Mouse (Mus musculus): ENCODE measurements around the gene Tmcc1. TPM values are rescaled to one million over a fixed set of nuclear protein-coding genes. Genes with fewer than 3 reads are reported as not detected.
"Not testable (repeated sequence)": the region's sequence is repeated elsewhere in the genome, so short reads cannot be mapped to it uniquely, and the experiment has no call there.

Tmcc1 gene
- 34.4 and 35.0 TPM in 2 replicates for polyA plus RNA-seq (2015; fragmentation: Nextera tagmentation; extraction: Ambion mirVana)

DNA sequence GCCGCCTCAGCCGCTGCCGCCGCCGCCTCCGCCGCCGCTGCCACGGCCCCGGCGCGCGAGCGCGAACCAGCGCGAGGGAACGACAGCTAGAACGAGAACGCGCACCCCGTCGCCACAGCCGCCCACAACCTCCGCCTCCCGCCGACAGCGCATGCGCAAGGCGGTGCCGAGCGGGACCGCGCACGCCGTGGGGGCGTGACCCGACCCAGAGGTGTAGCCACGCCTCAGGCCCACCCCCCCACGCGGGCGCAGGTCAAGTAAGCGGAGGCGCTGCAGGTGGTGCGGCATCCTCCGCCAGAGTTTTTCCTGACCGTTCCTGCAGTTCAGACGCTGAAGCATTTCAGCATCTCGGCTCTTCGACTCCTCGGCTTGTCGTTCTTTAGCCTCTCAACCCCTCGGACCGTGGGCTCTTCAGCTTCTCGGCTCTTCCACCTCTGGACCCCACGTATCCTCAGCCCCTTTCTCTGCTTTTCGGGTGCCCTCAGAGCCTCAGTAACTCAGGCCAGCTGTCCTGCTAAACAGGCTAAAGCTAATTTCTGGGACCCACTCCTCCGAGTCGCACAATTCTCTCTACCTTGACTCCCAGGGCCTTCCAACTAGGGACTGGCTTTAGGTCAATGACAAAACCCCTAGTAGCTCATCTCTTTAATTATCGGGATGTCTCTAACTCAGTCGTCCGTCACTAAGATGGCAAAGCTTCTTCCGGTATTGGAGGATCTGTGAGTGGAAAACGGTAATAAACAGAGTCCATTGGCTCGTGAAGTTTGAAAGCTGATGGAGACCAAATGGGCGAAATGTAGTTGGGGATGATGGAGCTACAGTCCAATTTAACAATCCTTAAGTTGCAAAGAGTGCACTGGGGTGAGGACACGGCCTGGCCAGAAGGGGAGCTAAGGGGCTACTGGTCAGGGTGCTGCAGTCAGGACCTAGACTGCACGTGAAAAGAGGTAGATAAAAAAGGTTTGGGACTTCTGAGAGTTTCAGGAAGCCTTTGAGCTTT lies at the start of gene Tmcc1:
Gene Tmcc1, minus strand, starts transcription at position 93 of the 1,000 bp plus-strand sequence.
- under 1% methylated on average over 53 of the region's 68 CpGs for WGBS
- Histone ChIP-seq H3K36me3 (no peaks in the 10 kb centered on the region), H3K9me3 (no peaks in the 10 kb centered on the region), H3K4me1 (replicated peaks) (peaks cover 34% of the 10 kb centered on the region), H3K4me3 (peak within 1 kb of the TSS; percentile 93), H3K9ac (peak within 1 kb of the TSS; percentile 96), H3K27me3 (0 out of 2 replicates have a peak, but pooled peaks cover 5% of the 10 kb centered on the region), H3K4me2 (peak within 1 kb of the TSS; percentile 80), H3K27ac (peak within 1 kb of the TSS; percentile 91)
- peak; percentile 89 for ATAC-seq (ENCODE audit: low FRiP score)

DNA sequence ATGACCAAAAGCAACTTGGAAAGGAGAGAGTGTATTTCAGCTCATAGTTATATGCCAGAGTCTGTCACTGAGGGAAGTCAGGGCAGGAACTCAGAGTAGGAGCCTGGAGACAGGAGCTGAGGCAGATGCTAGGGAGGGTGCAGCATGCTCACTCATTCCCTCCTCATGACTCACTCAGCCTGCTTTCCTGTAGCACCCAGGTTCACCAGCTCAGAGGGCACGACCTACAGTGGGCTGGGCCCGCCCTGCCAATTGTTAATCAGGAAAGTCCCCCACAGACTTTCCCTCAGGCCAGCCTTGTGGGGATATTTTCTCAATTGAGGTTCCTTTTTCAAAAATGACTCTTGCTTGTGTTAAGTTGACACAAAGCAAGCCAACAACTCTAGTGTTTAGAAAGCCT lies 47.1 kb upstream of the Tmcc1 start:
- Histone ChIP-seq H3K27ac (no peak overlapping the region), H3K4me3 (no peak overlapping the region), H3K4me2 (no peak overlapping the region), H3K9me3 (no peaks in the 10 kb centered on the region), H3K4me1 (replicated peaks) (no peaks in the 10 kb centered on the region), H3K36me3 (peaks cover 76% of the 10 kb centered on the region), H3K27me3 (no peaks in the 10 kb centered on the region), H3K9ac (no peak overlapping the region)
- 78% methylated on average over 2 of the region's 2 CpGs for WGBS
- no peak for ATAC-seq (ENCODE audit: low FRiP score)

DNA sequence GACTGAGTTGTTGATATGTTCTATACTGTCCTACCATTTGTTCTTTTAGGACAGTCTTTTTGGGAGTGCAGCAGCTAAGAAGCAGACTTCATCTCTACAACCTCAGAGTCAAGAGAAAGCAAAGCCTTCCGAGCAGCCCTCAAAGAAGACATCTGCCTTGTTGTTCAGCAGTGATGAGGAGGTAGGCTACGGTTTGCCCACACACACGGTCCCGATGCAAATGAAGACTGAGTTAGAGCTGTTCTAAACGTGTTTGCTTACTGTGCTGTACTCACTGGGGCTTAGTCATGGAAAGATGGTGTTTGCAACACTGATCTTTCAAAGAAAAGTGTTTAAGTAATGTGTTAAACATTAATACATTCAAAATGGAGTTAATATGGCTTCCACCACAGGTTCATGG lies 44.8 kb upstream of the Tmcc1 start:
- Histone ChIP-seq H3K4me1 (replicated peaks) (no peaks in the 10 kb centered on the region), H3K27ac (no peak overlapping the region), H3K36me3 (peaks cover 82% of the 10 kb centered on the region), H3K9me3 (no peaks in the 10 kb centered on the region), H3K9ac (no peak overlapping the region), H3K4me3 (no peak overlapping the region), H3K27me3 (no peaks in the 10 kb centered on the region), H3K4me2 (no peak overlapping the region)
- ATAC-seq (ENCODE audit: low FRiP score): no peak
- 91% methylated on average over 5 of the region's 5 CpGs for WGBS

DNA sequence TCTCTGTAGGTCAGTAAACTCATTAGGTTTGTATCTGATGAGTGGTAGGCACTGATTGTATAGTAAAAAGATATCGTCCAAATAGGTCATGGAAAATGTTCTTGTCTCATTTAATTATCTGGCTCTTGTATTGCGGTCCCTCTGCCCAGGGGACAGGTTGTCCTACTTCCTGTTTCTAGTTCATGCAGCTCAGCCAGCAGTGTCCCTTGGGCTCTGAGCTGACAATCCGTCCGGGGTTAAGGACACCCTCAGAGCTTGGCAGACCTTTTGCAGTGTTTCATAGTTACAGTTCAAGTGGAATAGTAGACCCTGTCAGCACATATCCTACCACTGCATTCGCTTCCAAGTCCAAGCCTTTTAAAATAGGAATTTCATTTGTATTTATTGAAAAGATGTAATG lies 42.0 kb upstream of the Tmcc1 start:
- Histone ChIP-seq H3K4me3 (no peak overlapping the region), H3K4me2 (no peak overlapping the region), H3K36me3 (peaks cover 86% of the 10 kb centered on the region), H3K4me1 (replicated peaks) (no peaks in the 10 kb centered on the region), H3K27me3 (no peaks in the 10 kb centered on the region), H3K27ac (no peak overlapping the region), H3K9ac (no peak overlapping the region), H3K9me3 (no peaks in the 10 kb centered on the region)
- ATAC-seq (ENCODE audit: low FRiP score): no peak
- WGBS: 90% methylated on average over 5 of the region's 5 CpGs

DNA sequence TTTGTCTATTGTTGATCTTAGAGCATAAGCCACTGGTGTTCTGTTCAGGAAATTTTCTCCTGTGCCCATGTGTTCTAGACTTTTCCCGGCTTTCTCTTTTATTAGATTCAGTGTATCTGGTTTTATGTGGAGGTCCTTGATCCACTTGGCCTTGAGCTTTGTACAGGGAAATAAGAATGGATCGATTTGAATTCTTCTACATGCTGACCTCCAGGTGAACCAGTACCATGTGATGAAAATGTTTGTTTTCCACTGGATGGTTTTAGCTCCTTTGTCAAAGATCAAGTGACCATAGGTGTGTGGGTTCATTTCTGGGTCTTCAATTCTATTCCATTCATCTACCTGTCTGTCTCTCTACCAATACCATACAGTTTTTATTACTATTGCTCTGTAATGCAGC lies 41.5 kb upstream of the Tmcc1 start:
- not testable (repeated sequence) for ATAC-seq (ENCODE audit: low FRiP score); H3K9ac ChIP-seq; H3K4me2 ChIP-seq; H3K9me3 ChIP-seq; H3K27me3 ChIP-seq; H3K27ac ChIP-seq; H3K4me3 ChIP-seq; H3K4me1 ChIP-seq (replicated peaks)
- H3K36me3 ChIP-seq: peaks cover 84% of the 10 kb centered on the region
- WGBS: 91% methylated on average over 2 of the region's 2 CpGs

DNA sequence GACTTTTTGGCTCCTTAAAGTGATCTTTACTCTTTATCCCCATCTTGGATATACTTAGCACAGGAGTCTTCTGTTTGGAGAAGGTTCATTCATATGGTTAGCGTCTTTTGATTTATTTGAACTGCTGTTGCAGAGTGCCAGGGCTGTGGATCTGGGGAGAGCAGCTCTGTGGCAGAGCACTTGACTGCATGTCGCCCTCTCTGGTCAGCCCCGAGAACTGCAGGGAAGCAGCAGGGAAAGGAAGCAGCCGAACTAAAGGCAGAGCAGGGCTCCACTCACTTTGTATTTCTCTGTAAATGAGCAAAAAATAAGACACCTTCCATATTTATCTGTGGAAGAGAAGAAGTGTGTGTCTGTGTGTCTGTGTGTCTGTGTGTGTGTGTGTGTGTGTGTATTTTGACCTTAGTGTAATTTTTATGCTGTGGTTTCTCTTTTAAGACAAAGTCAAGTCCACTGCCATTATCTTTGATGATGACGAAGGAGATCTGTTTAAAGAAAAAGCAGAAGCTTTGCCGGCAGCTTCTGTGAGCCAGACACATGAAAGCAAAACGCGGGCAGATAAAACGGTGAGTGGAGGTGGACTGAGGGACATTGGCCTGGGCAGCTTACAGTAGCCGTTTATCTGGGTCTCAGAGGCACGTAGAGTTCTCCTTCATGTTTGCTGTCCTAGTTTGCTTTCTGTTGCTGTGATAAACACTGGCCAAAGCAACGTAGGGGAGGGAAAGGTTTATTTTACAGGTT lies 35.7 kb upstream of the Tmcc1 start:
- WGBS: 67% methylated on average over 12 of the region's 12 CpGs
- no peak overlapping the region for H3K4me2 ChIP-seq
- no peaks in the 10 kb centered on the region for H3K9me3 ChIP-seq
- peaks cover 89% of the 10 kb centered on the region for H3K36me3 ChIP-seq
- H3K9ac ChIP-seq: no peak overlapping the region
- no peak overlapping the region for H3K27ac ChIP-seq
- no peak overlapping the region for H3K4me3 ChIP-seq
- H3K4me1 ChIP-seq (replicated peaks): no peaks in the 10 kb centered on the region
- H3K27me3 ChIP-seq: no peaks in the 10 kb centered on the region
- ATAC-seq (ENCODE audit: low FRiP score): no peak

DNA sequence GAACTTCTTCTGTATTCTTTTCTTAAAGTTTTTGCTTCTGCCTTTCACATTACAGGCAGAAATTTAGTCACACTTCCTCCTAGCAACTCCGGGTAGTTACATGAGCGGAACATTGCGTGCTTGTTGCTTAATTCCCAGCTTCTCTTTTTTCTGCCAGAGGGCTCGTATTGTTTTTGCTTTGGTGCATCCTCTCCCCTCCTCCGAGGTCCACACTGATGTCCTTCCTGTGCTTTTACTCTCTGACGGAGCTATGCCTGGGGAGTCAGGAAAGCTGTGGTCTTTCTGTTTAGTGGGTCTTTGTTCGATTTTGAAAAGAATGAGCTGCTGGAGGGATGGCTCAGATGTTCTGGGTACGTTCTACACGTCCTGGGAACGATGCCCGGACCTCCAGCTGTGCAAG lies 34.5 kb upstream of the Tmcc1 start:
- H3K27me3 ChIP-seq: no peaks in the 10 kb centered on the region
- H3K4me1 ChIP-seq (replicated peaks): no peaks in the 10 kb centered on the region
- no peak overlapping the region for H3K4me2 ChIP-seq
- ATAC-seq (ENCODE audit: low FRiP score): no peak
- H3K27ac ChIP-seq: no peak overlapping the region
- no peak overlapping the region for H3K9ac ChIP-seq
- H3K4me3 ChIP-seq: no peak overlapping the region
- 69% methylated on average over 11 of the region's 11 CpGs for WGBS
- peaks cover 87% of the 10 kb centered on the region for H3K36me3 ChIP-seq
- H3K9me3 ChIP-seq: no peaks in the 10 kb centered on the region

DNA sequence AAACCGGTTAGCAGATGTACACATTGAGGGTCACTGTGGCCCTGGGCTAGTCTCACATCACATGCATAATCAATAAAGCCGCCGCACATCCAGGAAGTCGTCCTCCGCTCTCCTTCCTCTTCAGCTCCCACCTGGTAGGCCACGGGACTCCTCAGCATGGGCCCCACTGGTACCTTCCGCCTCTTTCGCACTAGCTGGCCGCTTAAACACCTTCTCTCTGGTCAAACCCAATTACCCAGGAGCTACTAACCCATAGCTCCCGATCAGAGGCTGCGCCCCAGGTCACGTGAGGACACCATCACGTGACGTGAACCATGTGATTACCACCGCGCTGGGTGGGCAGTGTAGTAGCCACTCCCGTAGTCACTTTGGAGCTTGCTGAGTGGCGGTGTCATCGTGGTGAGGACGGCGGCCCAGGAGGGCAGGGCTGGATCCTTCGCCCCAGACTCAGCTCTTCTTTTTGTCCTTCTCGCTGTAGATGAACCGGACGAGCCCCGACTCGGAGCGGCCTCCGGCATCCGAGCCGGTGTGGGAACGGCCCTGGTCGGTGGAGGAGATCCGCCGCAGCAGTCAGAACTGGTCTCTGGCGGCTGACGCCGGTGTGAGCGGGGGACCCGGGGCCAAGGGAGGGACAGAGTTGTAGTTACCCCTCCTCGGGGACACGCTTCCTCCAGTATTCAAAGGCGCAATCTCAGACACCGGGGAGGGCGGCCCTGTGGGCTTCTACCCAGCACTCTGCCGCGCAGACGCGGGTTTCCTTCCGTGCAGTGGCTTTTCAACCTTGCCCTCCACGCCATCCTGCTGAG lies 14.6 kb upstream of the Tmcc1 start, which contains the start of gene Washc2:
Gene Washc2, plus strand, starts transcription at position 310 of the 806 bp plus-strand sequence.
- H3K36me3 ChIP-seq: peaks cover 19% of the 10 kb centered on the region
- peaks cover 28% of the 10 kb centered on the region for H3K4me1 ChIP-seq (replicated peaks)
- H3K4me3 ChIP-seq: peak within 1 kb of the TSS; percentile 83
- peak within 1 kb of the TSS; percentile 94 for H3K4me2 ChIP-seq
- H3K9me3 ChIP-seq: no peaks in the 10 kb centered on the region
- H3K27ac ChIP-seq: peak within 1 kb of the TSS; percentile 86
- WGBS: under 1% methylated on average over 51 of the region's 51 CpGs
- peak; percentile 98 for ATAC-seq (ENCODE audit: low FRiP score)
- H3K27me3 ChIP-seq: no peaks in the 10 kb centered on the region
- H3K9ac ChIP-seq: peak within 1 kb of the TSS; percentile 87

DNA sequence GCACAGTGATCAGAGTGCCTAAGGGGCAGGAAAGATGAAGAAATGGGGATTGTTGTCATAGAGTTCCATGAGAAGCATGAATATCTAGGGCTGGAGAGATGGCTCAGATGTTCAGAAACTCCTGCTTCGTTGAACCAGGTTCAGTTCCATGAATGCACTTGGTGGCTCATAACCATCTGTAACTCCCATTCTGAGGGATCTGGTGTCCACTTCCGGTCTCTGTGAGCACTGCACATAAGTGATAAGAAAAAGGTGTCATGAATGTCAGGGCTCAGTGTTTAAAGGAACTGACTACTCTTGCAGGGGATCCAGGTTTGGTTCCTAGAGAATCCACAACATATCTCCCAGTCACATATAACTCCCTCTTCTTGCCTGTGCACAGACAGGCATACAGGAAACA lies 6.4 kb upstream of the Tmcc1 start:
- Histone ChIP-seq H3K9me3 (no peaks in the 10 kb centered on the region), H3K4me2 (no peak overlapping the region), H3K9ac (no peak overlapping the region), H3K4me1 (replicated peaks) (no peaks in the 10 kb centered on the region), H3K4me3 (no peak overlapping the region), H3K27me3 (0 out of 2 replicates have a peak, but pooled peaks cover 8% of the 10 kb centered on the region), H3K36me3 (no peaks in the 10 kb centered on the region), H3K27ac (no peak overlapping the region)
- WGBS: 84% methylated on average over 2 of the region's 2 CpGs
- no peak for ATAC-seq (ENCODE audit: low FRiP score)

DNA sequence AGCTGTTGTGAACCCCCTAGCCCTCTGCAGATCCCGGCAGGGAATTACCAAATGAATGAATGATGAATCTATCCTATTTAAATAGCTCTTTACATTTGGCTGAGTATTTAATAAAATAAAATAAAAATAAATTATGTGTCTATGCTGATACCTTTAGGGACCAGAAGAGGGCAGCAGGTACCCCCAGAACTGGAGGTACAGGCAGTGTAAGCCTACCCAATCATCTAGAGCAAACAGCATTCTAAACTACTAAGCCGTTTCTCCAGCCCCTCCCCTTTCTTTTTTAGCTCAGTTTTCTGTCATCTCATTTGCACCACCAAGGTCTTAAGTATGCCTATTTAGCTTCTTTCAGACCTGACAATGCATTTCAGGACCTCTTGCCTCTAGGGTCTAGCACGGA lies 4.9 kb upstream of the Tmcc1 start:
- no peak for ATAC-seq (ENCODE audit: low FRiP score)
- 0 out of 2 replicates have a peak, but pooled peaks cover 8% of the 10 kb centered on the region for H3K27me3 ChIP-seq
- WGBS: 48% methylated on average over 3 of the region's 3 CpGs
- no peak overlapping the region for H3K4me3 ChIP-seq
- peaks cover 9% of the 10 kb centered on the region; the same call in 1 of the 2 replicates for H3K4me1 ChIP-seq (replicated peaks)
- H3K4me2 ChIP-seq: no peak overlapping the region
- H3K9ac ChIP-seq: no peak overlapping the region
- no peaks in the 10 kb centered on the region for H3K36me3 ChIP-seq
- no peak overlapping the region for H3K27ac ChIP-seq
- H3K9me3 ChIP-seq: no peaks in the 10 kb centered on the region

DNA sequence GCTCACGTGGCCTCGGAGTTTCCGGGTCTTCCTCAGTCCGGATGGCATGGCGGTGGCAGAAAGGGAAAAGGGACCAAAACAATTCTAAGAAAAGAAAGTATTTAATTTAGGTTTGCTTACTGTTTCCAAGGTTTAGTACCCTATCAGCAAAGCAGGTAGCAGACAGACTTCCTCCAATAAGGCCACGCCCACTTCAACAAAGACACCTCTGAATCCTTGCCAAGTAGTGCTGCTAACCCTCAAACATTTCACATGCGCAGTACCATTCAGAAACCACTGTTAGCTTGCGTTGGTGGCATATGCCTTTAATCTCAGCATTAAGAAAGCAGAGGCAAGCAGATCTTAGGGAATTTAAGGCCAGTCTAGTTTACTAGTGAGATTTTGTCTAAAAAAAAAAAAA lies 2.5 kb upstream of the Tmcc1 start:
- WGBS: 55% methylated on average over 8 of the region's 8 CpGs
- no peak overlapping the region for H3K4me2 ChIP-seq
- no peaks in the 10 kb centered on the region for H3K9me3 ChIP-seq
- 0 out of 2 replicates have a peak, but pooled peaks cover 8% of the 10 kb centered on the region for H3K27me3 ChIP-seq
- no peak overlapping the region for H3K9ac ChIP-seq
- no peaks in the 10 kb centered on the region for H3K36me3 ChIP-seq
- ATAC-seq (ENCODE audit: low FRiP score): no peak
- H3K4me3 ChIP-seq: no peak overlapping the region
- peaks cover 20% of the 10 kb centered on the region for H3K4me1 ChIP-seq (replicated peaks)
- no peak overlapping the region for H3K27ac ChIP-seq
